Mouse (Mus musculus): ENCODE results near the gene Gm20830. TPM values are rescaled to one million over a fixed set of nuclear protein-coding genes. Genes with fewer than 3 reads are reported as not detected.
"Not testable (repeated sequence)": the region's sequence is repeated elsewhere in the genome, so short reads cannot be mapped to it uniquely, and the experiment has no call there.

Gene Gm20830
- not detected in 2 replicates for polyA plus RNA-seq (2015; fragmentation: Nextera tagmentation; extraction: Ambion mirVana)

DNA sequence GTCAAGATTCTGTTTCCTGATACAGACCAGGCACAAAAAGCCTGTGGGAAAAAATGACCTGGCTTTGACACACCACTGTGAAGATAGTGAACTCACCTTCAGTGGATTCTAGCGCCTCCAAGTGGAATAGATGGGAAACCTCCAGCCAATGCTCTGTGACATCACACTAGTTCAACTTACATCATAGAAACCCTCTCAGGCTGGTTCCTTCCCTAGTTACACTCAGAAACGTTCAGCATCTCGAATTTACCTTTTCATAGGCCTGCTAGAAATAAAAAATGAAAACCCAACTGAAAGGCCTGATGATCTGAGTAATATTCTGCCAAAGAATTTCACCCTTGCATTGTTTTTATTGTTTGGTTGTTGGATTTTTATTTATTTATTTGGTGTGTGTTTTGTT is at the start of gene Gm20830:
TSS of gene Gm20830 (minus strand) at position 101 of the 400 bp plus-strand sequence.
- H3K36me3 ChIP-seq; H3K4me1 ChIP-seq; ATAC-seq (replicated peaks); H3K4me3 ChIP-seq; H3K9me3 ChIP-seq; H3K9ac ChIP-seq (replicated peaks); H3K27ac ChIP-seq (replicated peaks); H3K4me2 ChIP-seq (replicated peaks); H3K27me3 ChIP-seq: not testable (repeated sequence)
- WGBS, result 39% methylated on average over 3 of the region's 3 CpGs

Other genes starting within 250 kb of the Gm20830 start
- gene Gm21719, start 235.4 kb downstream of the Gm20830 start, polyA plus RNA-seq (2015; fragmentation: Nextera tagmentation; extraction: Ambion mirVana), result not detected in 2 replicates

All from forebrain, embryonic 15.5 days (tissue).